Mouse (Mus musculus) testis, postnatal 10 days (tissue): ENCODE measurements around the gene Gm128.

Experiments
- DNase-seq: peaks from one replicate; pipeline ENCODE4 v3.0.0; 2021; ENCODE audit warnings: low spot score

Gene Gm128

GRCm38 (mm10) chr3:95194721-95195135, 46.7 kb downstream of the Gm128 start:
- no peak for DNase-seq
